Mouse (Mus musculus): ENCODE measurements around the gene Parp8.

The Parp8 gene

GRCm38 (mm10) chr13:117013516-117013915, 11.8 kb downstream of the Parp8 start:
- DNase-seq = no peak

DNA sequence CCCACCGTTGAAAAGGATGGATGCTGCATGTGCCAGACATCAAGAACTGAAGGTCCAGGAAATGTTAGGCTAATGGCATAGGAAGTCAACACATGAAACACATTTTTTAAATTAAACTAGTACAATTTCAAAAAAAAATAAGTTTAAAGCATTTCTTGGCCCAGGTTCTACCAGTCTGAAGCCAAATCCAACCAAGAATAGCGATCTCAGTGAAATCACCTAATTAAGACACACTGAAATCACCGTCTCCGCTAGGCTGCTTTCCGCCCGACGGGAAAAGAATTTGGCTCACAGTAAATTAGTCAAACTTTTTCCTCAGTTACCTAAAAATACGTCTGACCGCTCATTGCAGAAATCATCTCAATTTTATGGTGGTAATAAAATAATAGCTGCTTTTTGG, 13.3 kb downstream of the Parp8 start:
- no peak for DNase-seq

DNA sequence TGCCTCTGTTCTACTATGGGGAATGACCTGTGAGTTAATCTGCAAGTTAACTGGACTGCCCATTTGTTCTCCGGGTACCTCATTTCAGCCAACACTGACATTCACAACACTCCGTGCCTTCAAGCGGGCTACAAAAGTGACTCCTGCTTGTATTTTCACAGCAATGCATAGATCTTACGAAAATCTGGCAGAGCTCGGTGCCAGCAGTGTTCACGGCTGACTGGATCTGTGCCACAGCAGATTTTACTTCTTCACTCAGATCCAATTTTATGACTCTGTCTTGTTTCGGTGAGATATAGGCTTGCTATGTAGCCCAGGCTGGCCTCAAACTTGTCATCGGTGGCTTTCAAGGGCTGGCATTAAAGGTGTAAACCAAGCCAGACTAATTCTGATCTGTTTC, 15.2 kb downstream of the Parp8 start:
- no peak for DNase-seq

DNA sequence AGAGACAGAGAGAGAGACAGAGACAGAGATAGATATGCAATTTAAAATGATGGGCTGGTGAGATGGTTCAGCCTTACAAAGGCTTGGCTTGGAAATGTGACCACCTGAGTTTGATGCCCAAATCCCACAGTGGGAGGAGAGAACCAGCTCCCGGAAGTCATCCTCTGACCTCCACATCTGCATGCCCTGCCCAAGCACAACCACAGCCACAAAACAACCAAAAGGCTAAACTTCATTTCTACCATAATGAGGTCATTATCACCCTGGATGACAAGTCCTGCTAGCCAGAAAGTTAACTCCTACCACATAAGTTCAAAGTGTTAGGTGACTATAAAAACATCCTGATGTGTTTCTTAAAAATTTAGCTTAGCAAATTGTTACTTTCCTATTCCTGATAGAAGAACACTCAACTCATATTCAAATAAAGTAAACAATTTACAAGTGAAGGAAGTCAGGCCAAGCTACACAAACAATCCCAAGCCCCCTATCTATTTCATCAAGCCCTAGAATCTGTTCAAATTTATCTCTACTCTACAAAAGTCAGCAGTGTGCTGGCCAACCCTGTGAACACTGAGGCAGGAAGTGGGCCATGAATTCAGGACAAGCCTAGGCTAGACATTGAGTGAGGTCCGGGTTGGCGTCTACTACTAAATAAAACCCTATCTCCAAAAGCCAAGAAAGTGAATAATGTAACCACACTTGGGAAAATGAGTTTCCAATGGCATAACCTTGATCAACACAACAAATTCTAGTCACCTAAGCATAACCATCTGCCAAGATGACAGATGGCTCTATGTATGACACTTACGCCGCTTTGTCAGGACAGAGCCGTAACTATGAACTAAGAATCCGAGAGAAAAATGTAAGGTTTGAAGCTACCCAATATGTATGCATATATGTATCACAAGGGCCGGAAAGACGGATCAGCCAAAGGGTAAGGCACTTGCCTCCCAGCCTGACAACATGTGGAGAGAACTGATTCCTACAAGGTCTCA, 17.0 kb downstream of the Parp8 start:
- no peak for DNase-seq

- no peak for DNase-seq
These were observed 17.8 kb downstream of the Parp8 start for GRCm38 (mm10) chr13:117007566-117007965.

DNA sequence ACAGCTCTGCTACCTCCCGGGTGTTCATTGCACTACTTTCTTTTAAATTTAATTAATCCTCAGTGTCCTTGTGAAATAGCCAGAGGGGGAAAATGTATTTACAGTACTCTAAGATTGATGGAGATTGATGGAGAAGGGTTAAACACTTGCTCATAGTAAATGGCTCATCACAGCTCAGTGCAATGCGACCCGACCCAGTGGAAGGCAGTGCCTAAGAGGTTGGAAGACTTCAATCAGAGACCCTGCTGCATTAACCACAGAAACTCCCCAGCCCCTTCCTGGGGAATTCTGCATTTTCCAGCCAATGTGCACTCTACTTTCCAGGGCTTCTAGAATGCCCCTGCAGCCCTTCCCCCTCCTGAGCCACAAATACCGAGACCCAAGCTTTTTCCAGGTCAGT, 18.7 kb downstream of the Parp8 start:
- no peak for DNase-seq

- DNase-seq = no peak
These were observed 24.8 kb downstream of the Parp8 start for GRCm38 (mm10) chr13:117000493-117000892.

- no peak for DNase-seq
These were observed 33.8 kb downstream of the Parp8 start for GRCm38 (mm10) chr13:116991560-116991959.

DNA sequence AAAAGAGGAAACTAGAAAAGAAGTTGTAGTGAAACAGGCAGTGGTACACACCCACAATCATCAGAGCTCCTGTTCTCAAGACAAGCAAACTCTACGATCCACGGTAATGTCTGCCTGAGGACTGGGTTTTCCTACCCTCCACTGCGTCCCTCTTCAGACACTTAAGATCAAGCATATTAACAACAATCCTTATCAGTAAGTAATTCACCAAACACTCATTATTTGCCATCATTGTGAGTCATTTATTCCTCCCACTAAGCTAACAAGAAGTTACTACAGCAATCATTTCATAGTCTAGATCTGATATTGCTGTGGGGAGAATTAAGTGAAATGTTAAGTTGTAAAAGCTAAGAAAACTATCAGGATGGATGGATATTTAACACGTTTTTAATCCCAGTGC, 35.0 kb downstream of the Parp8 start:
- no peak for DNase-seq

GRCm38 (mm10) chr13:116988706-116989105, 36.6 kb downstream of the Parp8 start:
- no peak for DNase-seq

GRCm38 (mm10) chr13:116988208-116988607, 37.1 kb downstream of the Parp8 start:
- DNase-seq = no peak

GRCm38 (mm10) chr13:116987284-116987683, 38.1 kb downstream of the Parp8 start:
- no peak for DNase-seq

GRCm38 (mm10) chr13:116986658-116987057, 38.7 kb downstream of the Parp8 start:
- no peak for DNase-seq

- no peak for DNase-seq
These were observed 51.1 kb downstream of the Parp8 start for GRCm38 (mm10) chr13:116974081-116974860.

DNA sequence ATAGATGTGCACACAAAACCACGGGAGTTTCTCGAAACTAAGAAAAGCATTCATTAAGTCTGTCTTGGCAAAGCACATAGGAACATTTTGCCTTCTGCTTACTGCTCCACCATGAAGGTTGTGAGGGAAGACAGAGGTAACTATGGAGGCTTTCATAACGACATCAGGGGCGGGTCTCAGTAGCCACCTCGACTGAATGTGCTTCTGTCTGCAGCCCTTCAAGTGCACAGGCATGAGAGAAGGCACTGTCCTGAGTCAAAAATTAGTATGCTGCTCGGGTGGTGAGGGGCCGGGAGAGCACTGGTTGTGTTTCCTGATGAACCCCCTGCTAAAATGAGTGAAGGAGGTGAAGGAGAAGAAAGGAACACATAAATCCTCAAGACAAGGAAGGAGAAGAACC, 51.8 kb downstream of the Parp8 start:
- DNase-seq = no peak

DNA sequence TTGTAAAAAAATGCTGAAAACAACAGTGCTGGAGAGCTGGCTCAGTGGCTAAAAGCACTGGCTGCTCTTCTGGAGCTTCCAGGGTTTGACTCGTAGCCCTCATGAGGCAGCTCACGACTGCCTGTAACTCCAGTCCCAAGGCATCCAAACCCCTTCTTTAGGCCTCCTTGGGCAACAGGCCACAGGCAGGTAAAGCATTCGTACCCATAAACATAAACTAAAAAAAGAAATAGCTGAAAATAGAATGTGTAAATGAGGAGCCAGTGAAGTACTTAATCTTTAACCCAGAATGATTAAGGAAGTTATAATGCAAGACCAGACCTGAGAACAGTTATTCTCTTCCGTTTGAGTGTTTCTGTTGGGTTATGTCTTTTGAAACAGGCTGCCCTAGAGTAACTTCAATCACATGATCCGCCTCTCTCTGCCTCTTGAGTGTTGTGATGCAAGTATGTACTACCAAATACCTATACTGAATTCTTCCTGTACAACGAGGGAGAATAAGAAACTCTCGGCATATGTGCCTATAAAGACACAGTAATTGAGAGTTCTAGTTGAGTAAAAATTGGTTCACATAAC, 53.2 kb downstream of the Parp8 start:
- DNase-seq = no peak

DNA sequence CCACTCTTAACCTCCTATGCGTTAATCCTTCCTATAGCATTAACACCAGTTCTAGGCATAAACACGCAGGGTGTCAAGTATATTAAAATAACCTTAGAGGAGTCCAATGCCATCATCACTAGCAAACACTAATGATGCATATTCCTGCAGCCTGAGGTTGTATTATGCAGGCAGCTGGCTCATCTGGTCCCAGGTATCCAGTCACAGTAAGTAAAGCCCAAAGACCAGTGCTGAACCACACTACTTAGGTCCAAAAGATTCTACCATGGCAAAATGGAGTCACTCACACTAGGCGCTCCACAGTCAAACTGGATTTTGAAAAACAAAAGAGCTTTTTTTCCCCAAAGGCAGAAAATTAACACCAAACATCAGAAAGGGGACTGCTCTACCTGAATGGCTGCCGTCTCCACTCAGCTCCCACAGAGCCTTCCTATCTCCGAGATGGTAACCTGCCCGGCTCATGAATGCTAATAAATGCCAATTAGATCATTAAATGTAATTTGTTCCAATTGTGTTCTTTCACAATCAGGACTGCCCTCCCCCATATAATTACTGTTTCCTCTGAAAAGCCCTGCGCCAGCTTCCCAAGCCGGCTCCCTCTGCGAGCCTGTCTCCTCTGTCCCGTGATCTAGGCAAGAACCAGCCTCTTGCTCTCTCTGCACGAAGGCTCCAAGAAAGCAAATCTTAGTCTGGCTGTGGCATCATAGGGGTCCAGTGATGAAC, 54.5 kb downstream of the Parp8 start:
- DNase-seq = no peak

DNA sequence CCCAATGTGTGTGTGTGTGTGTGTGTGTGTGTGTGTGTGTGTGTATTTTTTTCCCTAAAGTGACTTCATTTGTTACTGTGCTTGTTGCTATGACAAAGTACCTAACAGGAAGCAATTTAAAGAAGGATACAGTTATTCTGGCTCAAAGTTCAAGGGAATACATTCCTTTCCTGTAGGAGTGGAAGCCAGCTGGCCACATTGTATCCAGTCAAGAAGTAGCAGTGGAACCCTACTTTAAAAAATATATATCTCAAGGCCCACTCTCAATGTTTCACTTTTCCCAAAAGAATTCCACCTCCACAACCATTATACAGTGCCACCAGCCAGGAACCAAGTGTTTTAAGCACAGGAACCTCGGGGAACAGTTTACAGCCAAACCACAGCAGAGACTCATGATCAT, 55.7 kb downstream of the Parp8 start:
- DNase-seq = no peak

GRCm38 (mm10) chr13:116968906-116969305, 56.4 kb downstream of the Parp8 start:
- DNase-seq = no peak

DNA sequence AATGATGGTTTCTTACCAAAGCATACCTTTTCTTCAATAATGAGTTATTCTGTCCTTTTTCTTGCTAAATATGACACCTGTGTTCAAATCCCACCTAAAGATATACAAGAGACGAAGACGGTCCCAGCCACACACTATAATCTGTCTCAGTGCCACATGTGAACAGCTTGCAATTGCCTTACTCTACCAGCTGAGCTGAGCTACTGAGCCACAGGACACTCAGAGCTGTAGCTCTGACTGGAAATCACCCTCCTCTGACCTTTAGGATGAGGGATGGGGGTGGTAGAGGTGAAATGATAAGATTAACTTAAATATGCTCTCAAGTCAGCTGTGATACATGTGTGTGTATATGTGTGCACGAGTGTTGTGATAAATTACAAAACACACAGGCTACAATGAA, 57.9 kb downstream of the Parp8 start:
- DNase-seq = no peak

GRCm38 (mm10) chr13:116962480-116963462, 62.6 kb downstream of the Parp8 start:
- no peak for DNase-seq

All from thymus, postnatal 4 days (tissue).